Mouse (Mus musculus) lung, embryonic 16.5 days (tissue): ENCODE data around the gene Fbxo3. TPM values are rescaled to one million over a fixed set of nuclear protein-coding genes. Genes with fewer than 3 reads are reported as not detected.
"Not testable (repeated sequence)": the region's sequence is repeated elsewhere in the genome, so short reads cannot be mapped to it uniquely, and the experiment has no call there.

Experiments
- ATAC-seq: fragments of 200-750 bp; cut with Nextera tagmentation; 2 replicates; pipeline ENCODE4 v1.8.0; 2017; ENCODE audit warnings: low read depth, mild to moderate bottlenecking, moderate library complexity
- H3K27ac ChIP-seq: fragments of 300-500 bp; sonication (generic); 2 replicates; pipeline ENCODE4 v1.5.1; 2014; ENCODE audit warnings: mild to moderate bottlenecking, control low read depth, low read length
- H3K27me3 ChIP-seq: fragments of 300-500 bp; sonication (generic); 2 replicates; pipeline ENCODE4 v1.6.1; 2014; ENCODE audit warnings: low read depth, low read length, mixed read lengths; ENCODE audit not compliant: control insufficient read depth, insufficient read depth
- H3K36me3 ChIP-seq: fragments of 300-500 bp; sonication (generic); 2 replicates; pipeline ENCODE4 v1.6.1; 2014; ENCODE audit warnings: low read length; ENCODE audit not compliant: control insufficient read depth, insufficient read depth
- H3K4me1 ChIP-seq: fragments of 300-500 bp; sonication (generic); replicated peaks from 2 replicates; pipeline ENCODE4 v1.6.1; 2014; ENCODE audit warnings: low read length, mixed read lengths; ENCODE audit not compliant: control insufficient read depth, insufficient read depth
- H3K4me2 ChIP-seq: fragments of 300-500 bp; sonication (generic); 2 replicates; pipeline ENCODE4 v1.6.1; 2014; ENCODE audit warnings: low read depth, low read length, control low read depth
- H3K4me3 ChIP-seq: fragments of 300-500 bp; sonication (generic); 2 replicates; pipeline ENCODE4 v1.5.1; 2014; ENCODE audit warnings: mild to moderate bottlenecking, low read length, control low read depth
- H3K9ac ChIP-seq: fragments of 300-500 bp; sonication (generic); 2 replicates; pipeline ENCODE4 v1.6.1; 2014; ENCODE audit warnings: low read length, control low read depth
- H3K9me3 ChIP-seq: fragments of 300-500 bp; sonication (generic); 2 replicates; pipeline ENCODE4 v1.6.1; 2016; ENCODE audit warnings: low read length; ENCODE audit not compliant: control insufficient read depth
- WGBS: fragments of 180-500 bp; shearing (Covaris S2); extraction: QIAGEN DNeasy Blood & Tissue Kit; methylation state at CpG from one replicate; pipeline ENCODE4 v1.1.7; 2014; 5-methylcytosine and 5-hydroxymethylcytosine counted together
- polyA plus RNA-seq: library from polyadenylated mRNA; unstranded; fragments of >200 nt; fragmentation: Nextera tagmentation; extraction: Ambion mirVana; gene quantifications from 2 replicates; pipeline ENCODE4 v1.2.1, GENCODE M21; 2015

Gene Fbxo3
- polyA plus RNA-seq, 1 experiment from 2014 or later, result 63.6 TPM

DNA sequence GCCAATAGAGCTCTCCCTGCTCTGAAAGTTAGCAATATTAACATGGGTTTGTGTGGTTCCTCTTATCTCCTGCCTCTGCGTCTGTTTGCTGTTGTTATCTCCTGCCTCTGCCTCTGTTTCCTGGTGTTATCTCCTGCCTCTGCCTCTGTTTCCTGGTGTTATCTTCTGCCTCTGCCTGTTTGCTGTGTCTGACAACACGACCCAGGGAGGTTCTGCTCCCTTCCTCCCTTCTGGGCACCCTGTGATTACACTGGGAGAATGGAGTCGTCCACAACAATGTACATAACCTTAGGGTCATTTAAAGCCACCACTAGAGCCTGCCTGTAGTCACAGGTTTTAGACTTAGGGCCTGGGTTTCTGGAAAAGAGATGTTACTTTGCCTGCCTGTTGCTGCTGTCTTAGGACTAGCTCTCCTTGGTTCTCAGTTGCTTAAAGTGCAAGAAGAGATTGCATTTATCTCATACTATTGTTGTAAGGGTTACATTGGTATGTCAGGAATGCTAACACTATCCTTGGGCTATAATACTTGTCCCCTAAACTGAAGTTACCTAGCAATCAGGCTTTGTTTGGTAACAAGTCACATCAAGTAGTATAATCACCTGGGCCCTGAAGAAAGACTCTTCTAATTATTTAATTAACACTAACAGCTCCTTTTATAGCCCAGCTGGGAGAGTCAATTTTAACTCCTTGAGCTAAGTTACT, 71.2 kb downstream of the Fbxo3 start:
- Histone ChIP-seq H3K27ac (0 out of 2 replicates have a peak overlapping the region, but pooled peaks have one; percentile 30), H3K4me3 (no peak overlapping the region), H3K9me3 (no peaks in the 10 kb centered on the region), H3K4me1 (0 out of 2 replicates have a peak, but pooled peaks cover 8% of the 10 kb centered on the region), H3K9ac (no peak overlapping the region), H3K27me3 (no peaks in the 10 kb centered on the region), H3K36me3 (no peaks in the 10 kb centered on the region), H3K4me2 (no peak overlapping the region)
- WGBS, result 8% methylated on average over 3 of the region's 3 CpGs
- no peak for ATAC-seq

DNA sequence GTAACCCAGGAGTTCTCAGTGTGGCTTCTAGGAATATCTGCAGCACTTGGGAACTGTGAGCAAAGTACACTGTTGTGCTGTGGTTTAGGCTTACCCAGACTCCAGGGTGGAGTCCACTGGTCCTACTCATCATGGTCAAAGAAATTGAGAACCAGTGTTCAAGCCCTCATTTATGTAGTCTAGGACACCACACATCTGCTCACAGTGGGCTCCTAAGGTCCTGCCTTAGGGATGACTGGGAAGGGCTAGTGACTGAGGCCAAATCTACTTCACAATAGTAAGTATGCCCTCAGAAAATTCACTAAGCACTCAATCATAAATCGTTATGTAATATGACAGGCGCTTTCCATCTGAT, 71.7 kb downstream of the Fbxo3 start:
- no peak overlapping the region for H3K27ac ChIP-seq
- no peak for ATAC-seq
- no peak overlapping the region for H3K4me2 ChIP-seq
- whole genome bisulfite sequencing, result 91% methylated on average over 2 of the region's 2 CpGs
- H3K4me3 ChIP-seq, result no peak overlapping the region
- no peaks in the 10 kb centered on the region for H3K27me3 ChIP-seq
- no peaks in the 10 kb centered on the region for H3K36me3 ChIP-seq
- 0 out of 2 replicates have a peak, but pooled peaks cover 8% of the 10 kb centered on the region for H3K4me1 ChIP-seq
- H3K9ac ChIP-seq, result no peak overlapping the region
- H3K9me3 ChIP-seq, result no peaks in the 10 kb centered on the region

- no peak for ATAC-seq
- H3K27me3 ChIP-seq, result no peaks in the 10 kb centered on the region
- no peaks in the 10 kb centered on the region for H3K36me3 ChIP-seq
- 0 out of 2 replicates have a peak, but pooled peaks cover 8% of the 10 kb centered on the region for H3K4me1 ChIP-seq
- no peak overlapping the region for H3K4me2 ChIP-seq
- H3K9me3 ChIP-seq, result no peaks in the 10 kb centered on the region
- no peak overlapping the region for H3K4me3 ChIP-seq
- WGBS, result 48% methylated on average over 1 of the region's 1 CpGs
- H3K9ac ChIP-seq, result no peak overlapping the region
- no peak overlapping the region for H3K27ac ChIP-seq
Measured at GRCm38 (mm10) chr2:104099946-104100345, 72.4 kb downstream of the Fbxo3 start.

- H3K4me3 ChIP-seq, result no peak overlapping the region
- no peak overlapping the region for H3K4me2 ChIP-seq
- no peaks in the 10 kb centered on the region for H3K9me3 ChIP-seq
- H3K36me3 ChIP-seq, result no peaks in the 10 kb centered on the region
- no peak overlapping the region for H3K27ac ChIP-seq
- no peaks in the 10 kb centered on the region for H3K27me3 ChIP-seq
- no peak for ATAC-seq
- 82% methylated on average over 6 of the region's 6 CpGs for WGBS
- H3K4me1 ChIP-seq, result no peaks in the 10 kb centered on the region
- H3K9ac ChIP-seq, result no peak overlapping the region
Measured at GRCm38 (mm10) chr2:104104800-104105199, 77.3 kb downstream of the Fbxo3 start.

DNA sequence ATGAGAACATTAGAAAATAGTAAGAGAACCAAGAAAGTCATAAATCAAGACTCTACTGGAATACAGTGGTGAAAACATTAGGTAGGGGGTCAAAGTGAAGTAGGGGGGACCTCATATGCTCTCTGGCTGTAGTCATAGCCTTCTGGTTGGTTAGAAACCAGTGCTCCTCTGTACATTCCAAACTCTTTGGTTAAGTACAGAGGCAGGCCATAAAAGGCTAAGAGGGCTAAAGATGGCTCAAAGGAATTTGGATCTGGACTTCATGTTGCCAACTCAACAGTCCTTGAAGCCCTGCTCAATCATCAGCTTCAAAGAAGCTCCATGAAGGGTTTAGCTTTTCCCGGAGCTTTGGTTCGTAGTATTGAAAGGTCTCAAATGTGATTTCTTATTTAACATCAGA, 81.5 kb downstream of the Fbxo3 start:
- H3K9me3 ChIP-seq, H3K36me3 ChIP-seq, H3K4me1 ChIP-seq, H3K9ac ChIP-seq, H3K27ac ChIP-seq, H3K27me3 ChIP-seq, H3K4me3 ChIP-seq, ATAC-seq, H3K4me2 ChIP-seq: not testable (repeated sequence)
- WGBS, result 66% methylated on average over 2 of the region's 2 CpGs

DNA sequence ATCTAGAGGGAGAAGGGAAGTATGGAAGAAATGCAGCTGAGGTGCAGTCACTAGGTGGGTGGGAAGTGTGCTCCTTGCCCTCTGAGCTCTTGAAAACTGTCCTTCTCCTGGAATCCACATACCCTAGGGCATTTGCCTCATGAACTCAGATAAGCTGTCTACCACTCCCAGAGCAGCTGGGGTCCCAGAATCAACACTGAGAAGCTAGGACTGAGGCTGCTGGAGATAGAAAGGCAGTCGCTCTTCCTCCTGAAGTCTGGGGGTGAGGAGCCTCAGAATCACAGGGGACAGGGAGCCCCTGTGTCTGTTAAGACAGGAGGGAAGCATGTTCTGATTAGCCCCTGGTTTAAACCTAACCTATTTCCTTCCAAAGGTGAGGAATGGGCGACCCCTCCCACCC, 82.0 kb downstream of the Fbxo3 start:
- ATAC-seq, result peak; percentile 34; the same call in 1 of the 2 replicates
- 43% methylated on average over 2 of the region's 2 CpGs for WGBS

DNA sequence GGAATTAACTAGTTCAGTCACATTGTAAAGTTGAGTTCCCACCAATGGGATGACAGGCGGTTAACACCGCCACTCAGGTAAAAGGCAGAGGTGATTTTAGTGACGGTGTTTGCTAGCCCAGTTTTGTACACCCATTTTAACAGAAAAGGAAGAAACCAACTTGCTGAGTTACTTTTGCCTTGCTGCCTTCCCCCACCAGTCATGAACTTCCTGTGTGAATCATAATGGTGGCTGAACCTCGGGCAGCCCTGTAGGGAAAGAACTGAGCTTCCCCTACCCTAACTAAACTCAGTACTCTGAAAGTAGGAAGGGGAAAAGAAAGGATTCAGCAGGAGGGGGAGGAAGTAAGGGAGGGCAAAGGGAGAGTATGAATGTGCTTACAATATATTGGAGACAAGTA, 82.5 kb downstream of the Fbxo3 start:
- no peak overlapping the region for H3K4me3 ChIP-seq
- no peaks in the 10 kb centered on the region for H3K36me3 ChIP-seq
- H3K9ac ChIP-seq, result no peak overlapping the region
- H3K27me3 ChIP-seq, result no peaks in the 10 kb centered on the region
- no peak for ATAC-seq
- no peaks in the 10 kb centered on the region for H3K9me3 ChIP-seq
- no peak overlapping the region for H3K4me2 ChIP-seq
- no peak overlapping the region for H3K27ac ChIP-seq
- H3K4me1 ChIP-seq, result no peaks in the 10 kb centered on the region
- 78% methylated on average over 4 of the region's 4 CpGs for WGBS

More for the DNA sequence above, 82.0 kb downstream of the Fbxo3 start:
- H3K4me1 ChIP-seq, result no peaks in the 10 kb centered on the region
- no peaks in the 10 kb centered on the region for H3K27me3 ChIP-seq
- no peak overlapping the region for H3K9ac ChIP-seq
- no peak overlapping the region for H3K27ac ChIP-seq
- H3K9me3 ChIP-seq, result no peaks in the 10 kb centered on the region
- no peak overlapping the region for H3K4me3 ChIP-seq
- H3K4me2 ChIP-seq, result no peak overlapping the region
- no peaks in the 10 kb centered on the region for H3K36me3 ChIP-seq

DNA sequence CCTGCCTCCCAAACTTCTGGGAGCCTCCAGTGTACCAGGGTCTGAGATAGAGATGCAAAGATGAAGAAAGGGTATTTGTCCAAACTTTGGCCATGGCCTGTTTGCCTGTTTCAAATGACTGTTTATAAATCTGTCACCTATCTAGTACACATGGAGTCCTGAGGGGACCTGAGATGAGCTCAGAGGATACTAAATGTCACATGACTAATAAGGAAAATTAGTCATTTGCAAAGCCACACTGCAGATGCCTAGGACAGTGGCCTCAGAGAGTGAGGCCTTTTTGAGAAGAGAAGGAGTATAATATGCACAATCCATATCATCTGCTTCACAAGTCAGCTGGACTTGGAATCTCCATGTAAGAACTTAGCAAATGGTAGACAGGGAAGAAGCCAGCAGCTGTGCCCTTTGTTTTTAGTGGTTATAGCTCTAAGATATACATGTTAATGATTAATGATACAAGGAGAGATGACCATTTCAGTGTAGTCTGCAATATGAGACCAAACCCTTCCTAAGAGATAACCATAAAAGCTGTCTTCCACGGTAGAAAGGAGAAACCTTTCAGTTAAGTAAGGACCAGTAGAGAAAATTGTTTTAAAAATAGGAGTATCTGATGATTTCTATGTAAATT, 83.8 kb downstream of the Fbxo3 start:
- not testable (repeated sequence) for H3K4me1 ChIP-seq, H3K36me3 ChIP-seq, H3K27me3 ChIP-seq, H3K9me3 ChIP-seq, H3K27ac ChIP-seq, H3K9ac ChIP-seq, ATAC-seq, H3K4me2 ChIP-seq, H3K4me3 ChIP-seq
- WGBS, result no CpG with 5 or more reads among the region's 1 CpGs
